20 mouse cellular contexts compared by ENCODE assay signal in the genomic region with DNA sequence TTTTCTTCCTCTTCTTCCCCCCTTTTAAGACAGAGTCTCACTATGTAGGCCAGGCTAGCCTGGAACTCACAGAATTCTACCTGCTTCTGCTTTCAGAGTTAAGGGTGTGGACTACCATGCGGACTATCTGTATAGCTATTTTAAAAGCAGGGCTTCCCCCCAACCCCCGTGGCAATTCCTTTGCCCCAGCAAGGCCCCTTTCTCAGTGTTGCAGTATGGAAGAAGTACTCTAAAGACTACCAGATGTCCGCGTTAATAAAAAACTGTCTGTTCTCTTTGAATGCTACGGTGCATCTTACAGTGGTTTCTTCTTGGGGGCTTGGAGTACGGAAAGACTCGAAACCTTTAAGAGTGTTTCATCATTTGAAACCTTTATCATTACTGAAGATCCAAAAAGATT. TPM values are rescaled to one million over a fixed set of nuclear protein-coding genes. Genes with fewer than 3 reads are reported as not detected.
DNase-seq lines count a peak whose midpoint lies in the region; ATAC-seq and TF ChIP-seq lines count a peak whose summit lies in the region.
"Had no signal": no experiment of that assay in that cellular context is flagged by ENCODE, and none has a peak within 500 bp of the region (broad histone marks: within the 10 kb centered on the region; RNA-seq: fewer than 3 reads in every experiment).

No protein-coding gene starts in this region.

- no peak for ATAC-seq in liver, embryonic 14.5 days (ENCODE audit: insufficient read depth)
- ATAC-seq in embryonic facial prominence, embryonic 11.5 days (replicated peaks; ENCODE audit: insufficient number of reproducible peaks, low FRiP score, low TSS enrichment, low read depth) = no peak
- no peak for ATAC-seq in liver, embryonic 16.5 days (ENCODE audit: low read depth)
- no peak for ATAC-seq in megakaryocyte-erythroid progenitor cell, adult 5-6 weeks (replicated peaks; ENCODE audit: low FRiP score, low TSS enrichment, poor library complexity, severe bottlenecking)
- ATAC-seq: forebrain, embryonic 14.5 days; intestine, embryonic 15.5 days had no signal

- no peak overlapping the region for H3K9ac ChIP-seq in liver, embryonic 14.5 days (replicated peaks)
- H3K9ac ChIP-seq in embryonic facial prominence, embryonic 11.5 days (replicated peaks; ENCODE audit: low read length) = no peak overlapping the region
- H3K9ac ChIP-seq in liver, embryonic 16.5 days (ENCODE audit: low read depth, low read length) = no peak overlapping the region
- H3K9ac ChIP-seq: hindbrain, embryonic 14.5 days; intestine, embryonic 15.5 days had no signal

- no peak for DNase-seq in liver, embryonic 14.5 days (ENCODE audit: low read depth in 3 of 3, low spot score in 3 of 3)
- no peak for DNase-seq in liver
- DNase-seq in embryonic facial prominence, embryonic 11.5 days (ENCODE audit: low spot score) = peak; percentile 65
- no peak for DNase-seq in limb, embryonic 10.5 days (ENCODE audit: low spot score)
- no peak for DNase-seq in spleen, adult 18-20 months
- DNase-seq: adrenal gland, adult 8-10 months; cerebellum, adult 9-10 months; heart, postnatal 10 days; kidney, postnatal 36 days; thymus, postnatal 36 days had no signal

- WGBS in liver, embryonic 14.5 days (ENCODE audit: insufficient replicate concordance) = 77% methylated on average over 7 of the region's 7 CpGs
- WGBS in embryonic facial prominence, embryonic 11.5 days = 40% methylated on average over 7 of the region's 7 CpGs
- WGBS in limb, embryonic 10.5 days = 65% methylated on average over 7 of the region's 7 CpGs
- 73% methylated on average over 7 of the region's 7 CpGs for WGBS in liver, embryonic 16.5 days (ENCODE audit: insufficient replicate concordance)

- H3K4me3 ChIP-seq in liver, embryonic 14.5 days (ENCODE audit: insufficient read depth in 1 of 2, low read depth in 2 of 2, low read length in 2 of 2) = no peak overlapping the region
- no peak overlapping the region for H3K4me3 ChIP-seq in embryonic facial prominence, embryonic 11.5 days (ENCODE audit: low read depth, low read length)
- no peak overlapping the region for H3K4me3 ChIP-seq in limb, embryonic 10.5 days
- H3K4me3 ChIP-seq in liver, embryonic 16.5 days (ENCODE audit: low read depth, low read length) = no peak overlapping the region
- H3K4me3 ChIP-seq: erythroblast, embryonic 14.5 days; intestine, embryonic 15.5 days; left cerebral cortex, adult 2 months; megakaryocyte, embryonic 14.5 days had no signal

- H3K36me3 ChIP-seq in liver, embryonic 14.5 days (replicated peaks; ENCODE audit: control insufficient read depth, insufficient read depth, low read depth) = peaks cover 27% of the 10 kb centered on the region
- no peaks in the 10 kb centered on the region for H3K36me3 ChIP-seq in embryonic facial prominence, embryonic 11.5 days (replicated peaks; ENCODE audit: control insufficient read depth, insufficient read depth, low read depth, low read length)
- peaks cover 53% of the 10 kb centered on the region for H3K36me3 ChIP-seq in limb, embryonic 10.5 days
- peaks cover 16% of the 10 kb centered on the region for H3K36me3 ChIP-seq in liver, embryonic 16.5 days (ENCODE audit: control insufficient read depth, insufficient read depth)
- H3K36me3 ChIP-seq: intestine, embryonic 15.5 days had no signal

- no peaks in the 10 kb centered on the region for H3K27me3 ChIP-seq in liver, embryonic 14.5 days (ENCODE audit: control insufficient read depth, insufficient read depth, low read length)
- H3K27me3 ChIP-seq in embryonic facial prominence, embryonic 11.5 days (ENCODE audit: control insufficient read depth, insufficient read depth, low read length) = no peaks in the 10 kb centered on the region
- H3K27me3 ChIP-seq in limb, embryonic 10.5 days (ENCODE audit: low read depth, poor library complexity, severe bottlenecking) = no peaks in the 10 kb centered on the region
- H3K27me3 ChIP-seq in liver, embryonic 16.5 days (ENCODE audit: control insufficient read depth, insufficient read depth, low read depth, low read length) = no peaks in the 10 kb centered on the region
- H3K27me3 ChIP-seq: intestine, embryonic 15.5 days; megakaryocyte, embryonic 14.5 days; Patski had no signal

- TF ChIP-seq CTCF in liver, embryonic 14.5 days (IDR thresholded peaks at IDR 0.05; ENCODE audit: low read depth) = no peak

- no peaks in the 10 kb centered on the region for H3K9me3 ChIP-seq in liver, embryonic 14.5 days (ENCODE audit: control insufficient read depth, low read length)
- H3K9me3 ChIP-seq in embryonic facial prominence, embryonic 11.5 days (replicated peaks; ENCODE audit: control insufficient read depth, low read length) = no peaks in the 10 kb centered on the region
- H3K9me3 ChIP-seq in limb, embryonic 10.5 days (replicated peaks) = no peaks in the 10 kb centered on the region
- no peaks in the 10 kb centered on the region for H3K9me3 ChIP-seq in liver, embryonic 16.5 days (replicated peaks; ENCODE audit: control insufficient read depth, low read length)
- H3K9me3 ChIP-seq: intestine, embryonic 15.5 days; megakaryocyte, embryonic 14.5 days had no signal

- no peak overlapping the region; the same call in 1 of the 2 replicates for H3K4me2 ChIP-seq in liver, embryonic 14.5 days (ENCODE audit: low read depth)
- H3K4me2 ChIP-seq in embryonic facial prominence, embryonic 11.5 days (ENCODE audit: low read depth, low read length) = no peak overlapping the region
- no peak overlapping the region for H3K4me2 ChIP-seq in liver, embryonic 16.5 days (ENCODE audit: low read depth, low read length)
- H3K4me2 ChIP-seq: heart, embryonic 11.5 days; hindbrain, embryonic 14.5 days; intestine, embryonic 15.5 days had no signal

- H3K27ac ChIP-seq in liver, embryonic 14.5 days = peak overlapping the region; percentile 13
- H3K27ac ChIP-seq in embryonic facial prominence, embryonic 11.5 days (replicated peaks; ENCODE audit: low read depth, low read length) = peak overlapping the region; percentile 44; the same call in 1 of the 2 replicates
- H3K27ac ChIP-seq in limb, embryonic 10.5 days = peak overlapping the region; percentile 73
- peak overlapping the region; percentile 61; the same call in 1 of the 2 replicates for H3K27ac ChIP-seq in liver, embryonic 16.5 days (ENCODE audit: low read length)
- H3K27ac ChIP-seq: hindbrain, embryonic 14.5 days; intestine, embryonic 15.5 days; left cerebral cortex, adult 2 months had no signal

- TF ChIP-seq EP300 in liver, embryonic 14.5 days (IDR thresholded peaks at IDR 0.05; ENCODE audit: low read depth) = no peak

- H3K4me1 ChIP-seq in liver, embryonic 14.5 days (replicated peaks; ENCODE audit: control insufficient read depth in 2 of 2, insufficient read depth in 2 of 2, low read length in 1 of 2) = peaks cover 57 to 61% of the 10 kb centered on the region in 2 experiments
- no peaks in the 10 kb centered on the region for H3K4me1 ChIP-seq in embryonic facial prominence, embryonic 11.5 days (ENCODE audit: control insufficient read depth, insufficient read depth, low read length)
- peaks cover 46% of the 10 kb centered on the region for H3K4me1 ChIP-seq in limb, embryonic 10.5 days
- H3K4me1 ChIP-seq in liver, embryonic 16.5 days (ENCODE audit: control insufficient read depth, low read depth, low read length) = peaks cover 60% of the 10 kb centered on the region

RNA-seq across cellular contexts. Expression of a gene that starts 12.3 kb away (rescaled TPM):
- polyA plus RNA-seq in liver, embryonic 14.5 days (2012; rRNA removed) = 6.6 and 8.2 TPM in 2 replicates
- polyA plus RNA-seq in liver, embryonic 14.5 days (2014; fragmentation: Nextera tagmentation; extraction: Ambion mirVana) = 3.2 and 3.3 TPM in 2 replicates
- 8.2 and 8.7 TPM in 2 replicates for polyA plus RNA-seq in embryonic facial prominence, embryonic 11.5 days (2014; fragmentation: Nextera tagmentation; extraction: Ambion mirVana)
- polyA plus RNA-seq in limb, embryonic 10.5 days (2016; fragmentation: Nextera tagmentation; extraction: Ambion mirVana) = 10.0 and 17.1 TPM in 2 replicates
- 7.7 and 8.0 TPM in 2 replicates for polyA plus RNA-seq in liver, embryonic 16.5 days (2015; fragmentation: Nextera tagmentation; extraction: Ambion mirVana)
- total RNA-seq in megakaryocyte-erythroid progenitor cell, adult 5-6 weeks (2014; fragmentation: Nextera tagmentation) = 7.4 and 9.0 TPM in 2 replicates
- 7.8 and 8.0 TPM in 2 replicates for total RNA-seq in megakaryocyte-erythroid progenitor cell, adult 5-6 weeks (2017)

Comparison
In these comparisons a context has a peak if more than half of its experiments do, and no peak if none do; other contexts are left out.
1. H3K27ac ChIP-seq: peak in every context shown above with its lines; median percentile 73 in limb, embryonic 10.5 days; 61 in liver, embryonic 16.5 days; 44 in embryonic facial prominence, embryonic 11.5 days; 13 in liver, embryonic 14.5 days.